Mouse (Mus musculus) adrenal gland, adult 8-10 months (tissue): ENCODE data around the gene Oprm1. TPM values are rescaled to one million over a fixed set of nuclear protein-coding genes. Genes with fewer than 3 reads are reported as not detected.

Source experiments
- total RNA-seq, 4 experiments: library from RNA; stranded (reverse); gene quantifications; 2 replicates each; pipeline ENCODE4 v1.2.4; 2022

Gene Oprm1
- total RNA-seq, 4 experiments from 2014 or later = 0.49 to 0.67 (median 0.63) TPM

Other genes starting within 250 kb of the Oprm1 start
- gene Gm10945, start 3.3 kb downstream of the Oprm1 start, total RNA-seq = not detected